Mouse (Mus musculus): Measurements from ENCODE around the gene Dlst.
"Not testable (repeated sequence)": the region's sequence is repeated elsewhere in the genome, so short reads cannot be mapped to it uniquely, and the experiment has no call there.

Gene Dlst

GRCm38 (mm10) chr12:85135513-85136470, 25.2 kb downstream of the Dlst start:
- ChIA-PET CTCF (interaction anchor here in 2 of 4 experiments (1.0 to 1.4 kb wide), 3 partner anchors 15 to 43 kb away, joined by 4 to 5 read pairs (median 4); partner anchors contain the start of gene Rps6kl1 (in 1 of the 2)), POLR2A (interaction anchor here in 3 of 4 experiments (0.6 to 1.6 kb wide), 10 partner anchors 9 to 1130 kb away, joined by 3 read pairs; partner anchors contain the start of genes Rps6kl1 (in 2 of the 3) and Nek9 (in 1 of the 3))

DNA sequence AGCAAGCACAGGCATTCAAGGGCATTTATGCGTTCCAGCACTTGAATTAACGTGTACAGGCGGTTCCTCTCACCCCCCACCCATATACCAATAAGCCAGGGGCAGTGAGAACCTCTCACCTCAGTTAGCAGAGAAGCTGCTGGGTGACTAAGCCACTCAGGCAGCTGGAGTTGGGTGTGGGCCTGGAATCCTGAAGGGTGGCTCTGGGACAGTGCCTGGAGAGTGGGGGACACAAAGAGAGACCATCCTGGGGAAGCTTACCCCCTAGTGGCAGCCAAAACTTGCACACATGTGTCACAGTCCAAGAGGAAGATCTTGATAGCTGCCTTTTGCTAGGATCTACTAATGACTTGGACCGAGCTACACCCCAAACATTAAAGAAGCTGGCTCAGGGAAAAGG, 26.0 kb downstream of the Dlst start:
- ChIA-PET CTCF (interaction anchor here in 2 of 4 experiments (0.6 to 1.4 kb wide), 6 partner anchors 10 to 1357 kb away, joined by 3 to 5 read pairs (median 4); partner anchors contain the start of gene Rps6kl1 (in 1 of the 2)), POLR2A (interaction anchor here in 3 of 4 experiments (0.6 to 1.3 kb wide), 9 partner anchors 9 to 203 kb away, joined by 3 to 6 read pairs (median 3); partner anchors contain the start of genes Mlh3 (in 1 of the 3), Nek9 (in 1 of the 3) and Rps6kl1 (in 1 of the 3))

DNA sequence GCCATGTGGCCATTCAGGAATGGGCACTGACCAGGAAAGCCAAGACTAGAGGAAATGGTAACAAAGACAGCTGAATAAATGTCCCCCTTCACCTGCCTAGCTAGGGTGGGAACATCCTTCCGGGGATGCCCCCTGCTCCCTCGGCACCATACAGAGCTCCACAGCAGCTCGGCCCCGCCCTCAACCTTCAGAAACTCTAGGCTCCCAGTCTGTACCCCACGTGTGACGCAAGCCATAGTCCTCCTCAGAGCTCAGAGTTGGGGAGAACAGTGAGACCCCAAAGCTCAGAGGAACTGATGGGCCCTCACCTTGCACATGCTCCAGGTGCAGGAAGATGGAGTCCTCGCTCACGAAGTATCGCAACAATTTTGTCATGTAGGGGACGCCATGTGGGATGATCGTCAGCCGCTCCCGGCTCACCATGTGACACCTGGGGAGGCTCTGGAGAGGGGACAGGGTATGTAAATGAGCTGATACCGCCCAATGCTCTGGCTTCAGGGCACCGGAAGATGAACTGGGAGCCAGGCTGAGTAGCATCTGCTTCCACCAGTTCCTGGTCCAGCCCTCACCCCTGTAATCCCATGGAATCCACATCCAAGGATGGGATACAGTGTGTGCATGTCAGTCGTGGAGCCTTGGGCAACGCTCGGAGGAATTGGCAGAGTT, 29.5 kb downstream of the Dlst start:
- ChIA-PET CTCF (interaction anchor here (0.6 to 4.6 kb wide), 15 partner anchors 9 to 357 kb away, joined by 3 to 39 read pairs (median 4); partner anchors contain the start of genes Acyp1 (in 1 of the 4), Ltbp2 (in 1 of the 4), Rps6kl1 (in 1 of the 4) and Zc2hc1c (in 1 of the 4)), POLR2A (interaction anchor here in 3 of 4 experiments (0.6 to 5.1 kb wide), 53 partner anchors 9 to 1650 kb away, joined by 3 to 36 read pairs (median 4); partner anchors contain the start of genes Acyp1 (in 3 of the 3), Rps6kl1 (in 3 of the 3), Zc2hc1c (in 3 of the 3) and Mlh3 (in 2 of the 3))

- ChIA-PET CTCF (interaction anchor here (0.7 to 4.6 kb wide), 12 partner anchors 10 to 357 kb away, joined by 3 to 39 read pairs (median 6); partner anchors contain the start of genes Acyp1 (in 1 of the 4), Rps6kl1 (in 1 of the 4) and Zc2hc1c (in 1 of the 4)), POLR2A (interaction anchor here in 3 of 4 experiments (0.6 to 5.1 kb wide), 29 partner anchors 9 to 418 kb away, joined by 3 to 36 read pairs (median 5); partner anchors contain the start of genes Rps6kl1 (in 3 of the 3), Acyp1 (in 2 of the 3), Zc2hc1c (in 2 of the 3) and Ltbp2 (in 1 of the 3))
These were observed 30.5 kb downstream of the Dlst start for GRCm38 (mm10) chr12:85141096-85141495.

- ChIA-PET POLR2A (interaction anchor here in 2 of 4 experiments (0.6 to 5.1 kb wide), 6 partner anchors 8 to 145 kb away, joined by 3 to 36 read pairs (median 10); partner anchors contain the start of gene Rps6kl1 (in 2 of the 2)), CTCF (interaction anchor here (0.6 to 4.6 kb wide), 18 partner anchors 8 to 446 kb away, joined by 3 to 39 read pairs (median 4); partner anchors contain the start of genes Rps6kl1 (in 2 of the 4), Acyp1 (in 1 of the 4) and Zc2hc1c (in 1 of the 4))
These were observed 32.2 kb downstream of the Dlst start for GRCm38 (mm10) chr12:85142803-85143202.

- POLR2A ChIA-PET = not testable (repeated sequence)
- CTCF ChIA-PET = interaction anchor here in 3 of 4 experiments (0.6 to 2.4 kb wide), 6 partner anchors 144 to 361 kb away, joined by 3 to 17 read pairs (median 5); partner anchors contain the start of genes Acyp1 (in 2 of the 3) and Zc2hc1c (in 2 of the 3)
These were observed 33.6 kb downstream of the Dlst start for GRCm38 (mm10) chr12:85144276-85144675.

DNA sequence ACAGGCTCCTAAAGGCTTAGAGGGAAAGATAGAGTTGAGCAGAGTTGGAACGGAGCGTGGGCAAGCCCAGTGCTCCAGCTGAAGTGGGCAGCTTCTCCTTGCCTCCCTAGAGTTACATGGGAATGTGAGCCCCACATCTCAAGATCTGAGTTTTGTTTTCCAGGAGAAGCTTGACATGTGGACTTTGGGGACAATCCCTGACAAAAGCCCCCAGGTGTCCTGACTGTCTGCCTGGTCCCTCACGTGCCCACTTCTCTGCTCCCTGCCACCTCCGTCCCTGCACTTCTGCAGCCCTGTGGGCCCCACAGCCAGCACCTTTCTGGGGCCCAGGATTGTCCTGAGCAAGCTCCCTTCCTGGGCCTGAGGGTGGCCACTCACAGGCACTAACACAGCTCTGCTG, 34.2 kb downstream of the Dlst start:
- ChIA-PET POLR2A (interaction anchor here in 3 of 4 experiments (0.7 to 0.9 kb wide), 3 partner anchors 11 to 331 kb away, joined by 3 read pairs; no protein-coding TSS in a partner anchor), CTCF (interaction anchor here (0.7 to 2.5 kb wide), 10 partner anchors 25 to 347 kb away, joined by 3 to 18 read pairs (median 5); partner anchors contain the start of genes Acyp1 (in 2 of the 4) and Zc2hc1c (in 2 of the 4))

- CTCF ChIA-PET = interaction anchor here (0.6 to 2.5 kb wide), 13 partner anchors 9 to 240 kb away, joined by 3 to 18 read pairs (median 5); partner anchors contain the start of genes Acyp1 (in 1 of the 4), Nek9 (in 1 of the 4) and Zc2hc1c (in 1 of the 4)
- POLR2A ChIA-PET = interaction anchor here in 3 of 4 experiments (0.5 to 1.0 kb wide), 4 partner anchors 141 to 361 kb away, joined by 3 read pairs; no protein-coding TSS in a partner anchor
These were observed 35.0 kb downstream of the Dlst start for GRCm38 (mm10) chr12:85145630-85146029.

DNA sequence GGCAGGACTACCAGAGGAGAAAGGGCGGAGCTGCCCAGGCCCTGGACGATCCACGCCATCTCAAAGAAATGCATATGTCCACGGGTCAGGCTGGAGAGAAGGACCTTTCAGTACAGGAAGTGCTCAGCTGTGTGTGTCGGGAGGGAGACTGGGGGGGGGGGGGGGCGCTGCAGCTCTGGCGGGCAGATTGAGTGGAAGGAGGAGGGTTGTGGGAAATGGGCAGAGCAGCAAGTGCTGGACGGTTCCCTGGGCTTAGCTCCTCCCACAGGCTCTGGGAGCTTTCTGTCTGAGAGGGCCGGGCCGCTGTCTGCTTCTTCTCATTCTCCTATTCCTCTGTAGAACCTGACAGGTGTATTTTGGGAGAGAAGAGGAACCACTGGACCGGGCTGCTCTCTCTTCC, 35.7 kb downstream of the Dlst start:
- ChIA-PET POLR2A (interaction anchor here in 3 of 4 experiments (0.6 to 0.9 kb wide), 7 partner anchors 29 to 329 kb away, joined by 3 to 4 read pairs (median 3); partner anchors contain the start of genes Acyp1 (in 1 of the 3) and Zc2hc1c (in 1 of the 3)), CTCF (interaction anchor here (0.6 to 2.5 kb wide), 15 partner anchors 9 to 677 kb away, joined by 3 to 18 read pairs (median 5); partner anchors contain the start of genes Acyp1 (in 1 of the 4), Fos (in 1 of the 4) and Zc2hc1c (in 1 of the 4))

DNA sequence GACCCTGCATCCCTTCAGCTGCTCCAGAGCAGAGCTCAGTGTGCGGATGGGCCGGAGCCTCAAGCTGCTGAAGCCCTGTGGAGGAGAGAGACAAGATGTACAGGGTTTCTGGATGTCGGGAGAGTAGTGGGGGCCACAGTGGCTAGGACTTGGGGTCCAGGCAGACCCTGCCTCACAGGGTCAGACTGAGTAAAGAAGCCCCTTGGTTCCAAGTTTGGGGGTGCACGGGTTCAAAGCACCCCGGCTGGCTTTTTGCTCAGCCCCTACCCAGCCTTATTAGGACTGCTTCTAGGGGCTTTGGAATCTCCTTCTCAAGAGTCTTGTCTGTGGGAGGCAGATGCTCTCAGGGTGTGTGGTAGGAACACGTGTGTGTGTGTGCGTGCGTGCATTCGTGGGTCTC, 36.2 kb downstream of the Dlst start:
- ChIA-PET CTCF (interaction anchor here in 3 of 4 experiments (0.6 to 2.5 kb wide), 12 partner anchors 9 to 677 kb away, joined by 3 to 18 read pairs (median 4); no protein-coding TSS in a partner anchor), POLR2A (interaction anchor here in 2 of 4 experiments (0.6 to 0.9 kb wide), 6 partner anchors 28 to 328 kb away, joined by 3 to 4 read pairs (median 3); partner anchors contain the start of genes Acyp1 (in 1 of the 2) and Zc2hc1c (in 1 of the 2))

- POLR2A ChIA-PET = interaction anchor here (0.6 to 4.2 kb wide), 50 partner anchors 9 to 1456 kb away, joined by 3 to 36 read pairs (median 4); partner anchors contain the start of genes Acyp1 (in 2 of the 4), Eif2b2 (in 2 of the 4), Nek9 (in 2 of the 4) and Pgf (in 2 of the 4)
- CTCF ChIA-PET = interaction anchor here (0.5 to 2.8 kb wide), 23 partner anchors 8 to 403 kb away, joined by 3 to 12 read pairs (median 4); partner anchors contain the start of genes Acyp1 (in 1 of the 4), Ltbp2 (in 1 of the 4) and Zc2hc1c (in 1 of the 4)
These were observed 39.8 kb downstream of the Dlst start for GRCm38 (mm10) chr12:85150321-85151001.

DNA sequence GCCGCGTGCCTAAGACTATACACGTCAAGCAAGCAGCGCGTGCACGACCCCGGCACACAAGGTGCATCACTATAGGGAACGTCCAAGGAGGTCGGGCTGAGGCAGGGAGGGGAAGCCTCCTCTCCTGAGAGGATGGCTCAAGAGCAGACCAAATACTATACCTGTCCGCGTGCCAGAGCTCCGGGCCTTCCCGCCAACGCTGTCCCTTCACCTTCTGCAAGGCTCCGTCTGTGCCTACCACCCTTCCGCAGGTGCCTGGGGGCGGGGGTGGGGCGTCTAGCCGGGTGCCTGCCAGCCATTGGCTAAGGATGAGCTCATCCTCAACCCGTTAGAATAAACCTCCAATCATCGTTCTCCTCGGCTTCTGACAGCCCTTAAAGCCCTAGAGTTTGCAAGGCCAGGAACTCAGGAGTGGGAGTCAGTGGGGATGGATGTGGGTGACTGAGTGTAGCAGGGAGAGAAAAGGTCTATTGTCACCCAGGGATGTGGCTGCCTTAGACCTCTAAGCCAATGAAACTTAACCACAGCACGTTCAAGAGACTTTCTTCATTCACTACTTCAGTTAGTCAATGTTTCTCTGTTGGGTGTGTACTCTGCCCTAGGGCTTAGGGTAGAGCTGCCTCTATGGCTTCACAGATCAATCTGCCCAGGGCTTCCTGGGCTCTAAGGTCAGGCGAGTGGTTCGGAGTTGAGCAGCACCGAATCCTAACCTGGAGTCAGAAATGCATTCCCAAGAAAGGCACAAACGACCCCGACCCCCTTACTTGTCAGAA, 40.6 kb downstream of the Dlst start, which contains the start of gene Rps6kl1:
Rps6kl1 (minus strand) TSS at position 263 of the 773 bp plus-strand sequence.
- ChIA-PET CTCF (interaction anchor here (0.6 to 2.8 kb wide), 22 partner anchors 8 to 513 kb away, joined by 3 to 12 read pairs (median 3); partner anchors contain the start of genes Acyp1 (in 1 of the 4), Ltbp2 (in 1 of the 4) and Zc2hc1c (in 1 of the 4)), POLR2A (interaction anchor here in 3 of 4 experiments (0.6 to 4.2 kb wide), 54 partner anchors 8 to 539 kb away, joined by 3 to 36 read pairs (median 4); partner anchors contain the start of genes Nek9 (in 3 of the 3), Acyp1 (in 2 of the 3), Eif2b2 (in 2 of the 3) and Mlh3 (in 2 of the 3))

- CTCF ChIA-PET = interaction anchor here in 1 of 4 experiments (0.7 kb wide), 1 partner anchor 17 kb away, joined by 3 read pairs; no protein-coding TSS in a partner anchor
- POLR2A ChIA-PET = interaction anchor here in 2 of 4 experiments (1.4 to 4.2 kb wide), 2 partner anchors 12 to 13 kb away, joined by 5 to 36 read pairs; no protein-coding TSS in a partner anchor
These were observed 42.4 kb downstream of the Dlst start for GRCm38 (mm10) chr12:85153011-85153410.

- ChIA-PET POLR2A (interaction anchor here in 2 of 4 experiments (0.6 to 1.5 kb wide), 6 partner anchors 11 to 132 kb away, joined by 3 to 6 read pairs (median 4); partner anchors contain the start of genes Acyp1 (in 1 of the 2), Mlh3 (in 1 of the 2) and Zc2hc1c (in 1 of the 2)), CTCF (interaction anchor here in 2 of 4 experiments (0.5 to 1.7 kb wide), 5 partner anchors 13 to 149 kb away, joined by 5 to 9 read pairs (median 5); no protein-coding TSS in a partner anchor)
These were observed 45.7 kb downstream of the Dlst start for GRCm38 (mm10) chr12:85156324-85156723.

All from embryonic stem cell, embryonic (primary cell).